Mouse (Mus musculus) heart, embryonic 14.5 days (tissue): ENCODE results near the gene Fam149a. TPM values are rescaled to one million over a fixed set of nuclear protein-coding genes. Genes with fewer than 3 reads are reported as not detected.

Experiments used
- ATAC-seq: fragments of 200-750 bp; cut with Nextera tagmentation; 2 replicates; pipeline ENCODE4 v1.8.0; 2017; ENCODE audit warnings: low read depth, moderate TSS enrichment; ENCODE audit not compliant: insufficient number of reproducible peaks, insufficient read depth, low FRiP score
- H3K27ac ChIP-seq, 2 experiments: fragments of 200-500 bp in 1 of 2; fragments of 300-500 bp in 1 of 2; sonication (generic) in 1 of 2; replicated peaks in 1 of 2; 2 replicates each; pipeline ENCODE4 v1.5.1; 2012 to 2014; ENCODE audit warnings: low read depth in 2 of 2, low read length in 2 of 2, control low read depth in 1 of 2, mild to moderate bottlenecking in 1 of 2, mixed read lengths in 1 of 2; ENCODE audit not compliant: control insufficient read depth in 1 of 2, insufficient read depth in 1 of 2
- H3K27me3 ChIP-seq: fragments of 300-500 bp; sonication (generic); 2 replicates; pipeline ENCODE4 v1.6.1; 2014; ENCODE audit warnings: mild to moderate bottlenecking, low read length, control low read depth; ENCODE audit not compliant: control insufficient read depth, insufficient read depth
- H3K36me3 ChIP-seq: fragments of 300-500 bp; sonication (generic); 2 replicates; pipeline ENCODE4 v1.6.1; 2014; ENCODE audit warnings: mild to moderate bottlenecking, control low read depth, low read length, mixed read lengths; ENCODE audit not compliant: control insufficient read depth, insufficient read depth
- H3K4me1 ChIP-seq, 2 experiments: fragments of 200-500 bp in 1 of 2; fragments of 300-500 bp in 1 of 2; sonication (generic) in 1 of 2; 2 replicates each; pipeline ENCODE4 v1.6.1; 2012 to 2014; ENCODE audit warnings: low read length in 2 of 2, control low read depth in 1 of 2, mixed read lengths in 1 of 2; ENCODE audit not compliant: control insufficient read depth in 2 of 2, insufficient read depth in 2 of 2
- H3K4me2 ChIP-seq: fragments of 300-500 bp; sonication (generic); 2 replicates; pipeline ENCODE4 v1.6.1; 2014; ENCODE audit warnings: mild to moderate bottlenecking, low read length
- H3K4me3 ChIP-seq, 2 experiments: fragments of 200-500 bp in 1 of 2; fragments of 300-500 bp in 1 of 2; sonication (generic) in 1 of 2; 2 replicates each; pipeline ENCODE4 v1.5.1; 2012 to 2014; ENCODE audit warnings: low read length in 2 of 2, mild to moderate bottlenecking in 2 of 2, control low read depth in 1 of 2, low read depth in 1 of 2, moderate library complexity in 1 of 2; ENCODE audit not compliant: control insufficient read depth in 1 of 2, insufficient read depth in 1 of 2
- H3K9ac ChIP-seq: fragments of 300-500 bp; sonication (generic); 2 replicates; pipeline ENCODE4 v1.6.1; 2014; ENCODE audit warnings: mild to moderate bottlenecking, low read length
- H3K9me3 ChIP-seq: fragments of 300-500 bp; sonication (generic); 2 replicates; pipeline ENCODE4 v1.6.1; 2016; ENCODE audit warnings: low read length, control low read depth; ENCODE audit not compliant: control insufficient read depth
- WGBS: fragments of 180-500 bp; shearing (Covaris S2); extraction: QIAGEN DNeasy Blood & Tissue Kit; methylation state at CpG from one replicate; pipeline ENCODE4 v1.1.7; 2014; 5-methylcytosine and 5-hydroxymethylcytosine counted together
- polyA plus RNA-seq: library from polyadenylated mRNA; unstranded; fragments of >200 nt; fragmentation: Nextera tagmentation; extraction: Ambion mirVana; gene quantifications from 2 replicates; pipeline ENCODE4 v1.2.1, GENCODE M21; 2014

Gene Fam149a
- polyA plus RNA-seq, 1 experiment from 2014 or later = 3.6 TPM

DNA sequence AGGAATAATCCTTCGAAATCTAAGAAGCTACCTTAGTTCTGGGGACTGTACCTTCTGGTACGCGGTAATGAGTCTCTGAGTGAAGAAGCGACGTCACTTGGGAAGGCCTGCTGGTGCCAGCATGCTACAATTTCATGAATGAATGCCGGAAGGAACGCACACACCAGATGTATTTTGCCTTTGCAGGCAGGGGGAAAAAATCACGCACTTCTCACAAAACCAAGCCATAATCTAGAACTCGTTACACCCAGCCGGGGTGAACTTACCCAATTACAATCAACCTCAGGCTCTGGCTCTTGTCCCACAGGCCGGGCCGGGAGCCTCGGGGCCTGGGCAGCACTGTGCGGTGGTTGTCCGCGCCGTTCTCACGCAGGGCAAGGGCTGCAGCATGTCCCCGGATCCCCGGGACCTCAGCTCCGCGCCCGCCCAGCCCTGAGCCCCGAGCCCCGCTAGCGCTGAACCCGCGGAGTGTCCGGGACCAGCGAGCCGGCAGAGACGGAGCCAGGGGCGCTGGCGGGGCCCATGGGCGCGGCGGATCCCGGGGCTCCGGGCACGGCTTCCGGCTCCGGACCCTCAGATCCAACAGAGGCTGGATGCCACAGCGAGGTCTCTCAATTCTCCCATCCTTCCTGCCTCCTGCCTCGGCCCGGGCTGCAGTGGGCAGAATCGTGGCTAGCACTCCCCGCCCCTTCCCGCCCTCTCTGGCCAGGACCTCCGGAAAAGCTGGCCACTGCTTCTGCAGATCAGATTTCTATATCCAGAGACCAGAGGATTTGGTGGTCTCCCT lies 23.8 kb downstream of the Fam149a start:
- Histone ChIP-seq H3K4me1 (0 out of 4 replicates have a peak, but pooled peaks cover 0 to 6% of the 10 kb centered on the region in 2 experiments), H3K9me3 (no peaks in the 10 kb centered on the region), H3K4me3 (peak overlapping the region; percentile 74 to 79), H3K27me3 (no peaks in the 10 kb centered on the region), H3K4me2 (peak overlapping the region; percentile 85), H3K36me3 (no peaks in the 10 kb centered on the region), H3K27ac (no peak overlapping the region), H3K9ac (peak overlapping the region; percentile 74)
- peak; percentile 50; the same call in 1 of the 2 replicates for ATAC-seq
- WGBS = 5% methylated on average over 49 of the region's 49 CpGs

DNA sequence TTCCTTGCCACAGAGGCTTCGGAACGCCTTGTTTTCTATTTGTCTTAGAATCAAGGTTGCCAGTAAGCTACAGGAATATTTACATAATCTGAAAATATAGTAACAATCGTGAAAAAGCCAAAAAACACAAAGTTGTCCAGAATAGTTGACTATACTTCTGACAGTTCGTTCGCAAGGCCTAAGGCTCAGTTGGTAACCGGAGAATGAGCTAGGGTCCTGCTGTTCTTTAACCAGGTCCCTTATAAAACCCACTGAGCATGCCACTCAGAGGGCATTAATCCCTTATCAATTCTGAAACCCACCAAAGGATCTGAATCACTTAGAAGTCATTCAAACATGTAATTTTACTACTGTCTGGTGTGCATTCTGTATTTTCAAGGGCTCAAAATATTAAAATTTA lies 26.3 kb downstream of the Fam149a start:
- 0 out of 2 replicates have a peak, but pooled peaks cover 5% of the 10 kb centered on the region for H3K36me3 ChIP-seq
- no peak overlapping the region for H3K9ac ChIP-seq
- no peaks in the 10 kb centered on the region for H3K27me3 ChIP-seq
- WGBS = 83% methylated on average over 6 of the region's 6 CpGs
- no peaks in the 10 kb centered on the region for H3K9me3 ChIP-seq
- ATAC-seq = no peak
- 0 out of 4 replicates have a peak, but pooled peaks cover 0 to 6% of the 10 kb centered on the region in 2 experiments for H3K4me1 ChIP-seq
- no peak overlapping the region for H3K27ac ChIP-seq
- H3K4me2 ChIP-seq = no peak overlapping the region
- H3K4me3 ChIP-seq = no peak overlapping the region

DNA sequence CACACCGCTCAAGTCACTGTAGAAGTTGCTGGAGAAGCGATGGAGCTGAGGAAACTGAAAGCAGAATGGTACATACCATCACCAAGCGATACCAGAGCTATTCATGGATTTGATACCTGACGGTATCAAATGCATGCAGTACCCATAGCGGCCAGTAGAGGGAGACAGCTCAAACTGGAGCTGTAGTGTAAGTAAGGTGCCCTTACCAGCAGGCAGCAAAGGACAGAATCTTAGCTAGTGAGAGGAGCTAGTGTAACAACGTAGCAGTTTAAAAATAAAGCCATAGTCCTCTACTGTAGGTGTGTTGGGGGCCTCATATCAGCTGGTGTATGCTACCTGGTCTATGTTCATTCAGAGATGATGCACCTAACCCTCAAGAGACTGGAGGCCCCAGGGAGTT lies 37.1 kb downstream of the Fam149a start:
- Histone ChIP-seq H3K9ac (no peak overlapping the region), H3K27ac (no peak overlapping the region), H3K4me1 (no peaks in the 10 kb centered on the region), H3K36me3 (0 out of 2 replicates have a peak, but pooled peaks cover 3% of the 10 kb centered on the region), H3K9me3 (no peaks in the 10 kb centered on the region), H3K4me2 (no peak overlapping the region), H3K4me3 (no peak overlapping the region), H3K27me3 (no peaks in the 10 kb centered on the region)
- WGBS = 13% methylated on average over 6 of the region's 6 CpGs
- ATAC-seq = 0 out of 2 replicates have a peak, but pooled peaks have one; percentile 50

DNA sequence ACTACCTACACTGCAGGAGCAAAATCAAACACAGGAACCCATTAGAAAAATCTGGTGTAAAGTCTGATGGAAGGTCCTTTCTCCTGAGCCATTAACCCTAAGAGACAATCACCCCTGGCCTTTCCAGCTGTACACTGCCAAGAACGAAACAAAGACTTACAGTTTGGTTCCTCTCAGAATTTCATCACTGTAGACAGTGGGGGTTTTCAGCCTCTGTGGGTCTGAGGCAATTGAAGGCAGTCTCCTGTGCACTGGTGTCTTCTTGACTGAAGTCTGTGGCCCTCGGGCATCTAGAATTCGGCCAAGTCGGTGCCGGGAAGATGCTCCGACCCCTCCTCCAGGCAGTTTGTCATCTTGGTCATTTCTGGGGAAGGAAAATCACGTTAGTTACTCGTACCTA lies 37.8 kb downstream of the Fam149a start:
- H3K27me3 ChIP-seq = no peaks in the 10 kb centered on the region
- no peaks in the 10 kb centered on the region for H3K4me1 ChIP-seq
- no peaks in the 10 kb centered on the region for H3K9me3 ChIP-seq
- ATAC-seq = no peak
- no peak overlapping the region for H3K9ac ChIP-seq
- H3K36me3 ChIP-seq = 0 out of 2 replicates have a peak, but pooled peaks cover 3% of the 10 kb centered on the region
- WGBS = 91% methylated on average over 8 of the region's 8 CpGs
- H3K27ac ChIP-seq = no peak overlapping the region
- H3K4me3 ChIP-seq = no peak overlapping the region
- H3K4me2 ChIP-seq = no peak overlapping the region

DNA sequence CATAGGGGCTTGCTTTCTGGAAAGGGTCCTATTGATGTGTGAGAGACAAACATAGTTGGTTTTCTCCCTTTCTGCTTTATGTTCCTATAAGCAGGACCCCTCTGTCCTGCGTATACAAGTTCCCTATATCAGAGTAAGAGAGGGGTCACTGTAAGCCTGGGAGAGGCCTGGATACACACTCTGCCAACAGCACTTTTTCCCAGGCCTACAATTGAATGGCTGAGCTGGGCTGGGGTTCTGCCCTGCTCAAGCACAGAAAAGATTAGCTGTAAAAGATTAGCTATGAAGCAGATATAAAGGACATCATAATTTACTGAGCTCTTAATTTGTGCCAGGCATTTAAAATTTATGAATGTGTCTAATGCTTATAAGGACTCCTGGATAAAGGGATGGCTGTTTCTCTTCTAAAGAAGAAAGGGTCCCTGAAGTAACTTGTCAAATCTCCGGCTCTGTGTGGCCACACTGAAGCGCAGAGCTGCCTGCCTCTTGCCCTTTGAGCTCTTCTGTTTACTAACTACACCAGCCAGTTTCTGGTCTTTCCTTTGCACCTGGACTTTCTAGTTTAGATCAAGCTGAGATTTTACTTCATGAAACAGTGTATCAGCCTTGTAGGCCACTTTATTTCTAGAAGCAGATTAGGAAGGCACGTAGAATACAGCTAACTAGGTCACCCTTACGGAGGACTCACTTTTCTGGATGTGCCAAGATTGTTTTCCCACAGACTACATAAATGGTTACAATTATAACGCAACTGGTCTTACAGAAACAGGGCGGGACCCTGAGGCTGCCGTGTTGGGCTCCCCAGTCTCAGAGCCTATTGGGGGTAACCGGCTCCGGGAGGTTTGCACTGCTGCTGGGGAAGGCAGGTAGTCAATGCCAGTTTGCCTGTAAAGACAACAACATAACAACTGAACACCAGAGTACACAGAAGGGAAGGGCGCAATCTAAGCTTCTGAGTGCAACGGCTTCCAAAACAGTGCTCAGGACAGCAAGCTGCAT lies 40.2 kb downstream of the Fam149a start:
- Histone ChIP-seq H3K36me3 (no peaks in the 10 kb centered on the region), H3K9me3 (no peaks in the 10 kb centered on the region), H3K4me2 (no peak overlapping the region), H3K27me3 (no peaks in the 10 kb centered on the region), H3K4me3 (no peak overlapping the region), H3K9ac (no peak overlapping the region), H3K4me1 (no peaks in the 10 kb centered on the region), H3K27ac (no peak overlapping the region)
- no peak for ATAC-seq
- WGBS = 88% methylated on average over 12 of the region's 12 CpGs

DNA sequence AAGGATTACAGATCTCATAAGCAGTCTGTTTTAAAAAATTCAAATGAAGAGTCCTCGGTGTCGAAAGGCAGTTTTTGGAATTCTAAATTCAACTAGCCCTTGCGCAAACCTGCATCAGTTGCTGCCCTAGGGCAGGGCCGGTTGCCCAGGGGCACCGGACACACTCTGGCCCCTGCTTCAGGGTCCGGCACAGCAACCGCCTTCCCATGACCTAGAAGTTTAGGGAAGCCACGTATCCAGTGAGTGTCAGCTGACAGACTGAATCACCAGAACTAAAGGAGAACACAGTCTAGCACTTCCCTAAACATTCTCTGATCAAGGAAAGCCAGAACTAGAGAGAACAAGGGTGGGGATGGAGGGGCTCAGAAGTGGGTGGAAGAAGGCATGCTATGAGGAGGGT lies 48.6 kb downstream of the Fam149a start:
- peak overlapping the region; percentile 56 to 71 for H3K4me3 ChIP-seq
- no peaks in the 10 kb centered on the region for H3K9me3 ChIP-seq
- WGBS = 4% methylated on average over 8 of the region's 8 CpGs
- no peaks in the 10 kb centered on the region for H3K36me3 ChIP-seq
- H3K27me3 ChIP-seq = no peaks in the 10 kb centered on the region
- peak overlapping the region; percentile 65 for H3K9ac ChIP-seq
- no peak overlapping the region for H3K27ac ChIP-seq
- no peak for ATAC-seq
- H3K4me2 ChIP-seq = peak overlapping the region; percentile 77
- peaks cover 3 to 5% of the 10 kb centered on the region in 2 experiments; a peak in 1 of 4 replicates for H3K4me1 ChIP-seq

DNA sequence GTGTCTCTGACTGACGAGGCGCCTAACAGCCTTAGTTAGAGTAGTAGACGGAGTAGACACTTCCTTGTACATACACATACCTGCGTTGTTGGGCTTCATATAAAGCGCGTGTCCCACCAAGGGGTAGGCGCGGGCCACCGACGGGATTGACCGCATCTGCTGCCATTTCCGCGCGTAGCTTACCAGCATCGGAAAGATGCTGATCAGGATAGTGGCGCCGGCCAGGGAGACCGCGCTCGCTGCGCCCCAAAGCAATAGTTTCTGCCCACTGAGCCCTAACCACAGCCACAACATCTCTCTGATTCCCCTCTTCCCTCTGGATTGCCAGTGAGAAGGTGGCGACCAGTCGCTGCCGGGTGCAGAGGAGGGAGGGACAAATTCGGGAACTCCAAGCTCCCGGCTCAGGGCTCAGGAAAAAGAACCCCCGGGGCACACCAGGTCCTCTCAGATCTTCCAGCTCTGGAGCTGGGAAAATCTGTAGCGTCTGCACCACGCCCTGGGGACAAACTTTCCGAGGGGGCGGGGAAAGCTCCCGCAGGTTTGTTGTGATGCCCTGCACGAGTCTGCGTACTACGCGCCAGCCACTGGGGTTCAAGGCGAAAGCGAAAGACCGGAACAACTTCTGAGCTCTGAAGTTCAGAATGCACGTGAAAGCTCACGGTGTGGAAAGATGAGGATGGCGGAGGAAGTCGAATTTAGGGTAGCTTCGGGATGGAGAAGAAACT lies 49.2 kb downstream of the Fam149a start, which contains the start of gene Cyp4v3:
Gene Cyp4v3, minus strand, starts transcription at position 532 of the 725 bp plus-strand sequence.
- WGBS = under 1% methylated on average over 44 of the region's 44 CpGs
- ATAC-seq = peak; percentile 56
- H3K27ac ChIP-seq = no peak within 1 kb of the TSS

More for the DNA sequence above, 49.2 kb downstream of the Fam149a start, which contains the start of gene Cyp4v3:
- H3K4me1 ChIP-seq = peaks cover 3 to 5% of the 10 kb centered on the region in 2 experiments; a peak in 1 of 4 replicates
- no peaks in the 10 kb centered on the region for H3K36me3 ChIP-seq
- H3K9me3 ChIP-seq = no peaks in the 10 kb centered on the region
- H3K9ac ChIP-seq = peak within 1 kb of the TSS; percentile 65
- peak within 1 kb of the TSS; percentile 77 for H3K4me2 ChIP-seq
- H3K27me3 ChIP-seq = no peaks in the 10 kb centered on the region
- peak within 1 kb of the TSS; percentile 56 to 71 for H3K4me3 ChIP-seq
